28 mouse cellular contexts compared by ENCODE assay signal in genomic region chr4:43513300-43513699, GRCm38 (mm10). TPM values are rescaled to one million over a fixed set of nuclear protein-coding genes. Genes with fewer than 3 reads are reported as not detected.
DNase-seq lines count a peak whose midpoint lies in the region; ATAC-seq and TF ChIP-seq lines count a peak whose summit lies in the region.
"Had no signal": no experiment of that assay in that cellular context is flagged by ENCODE, and none has a peak within 500 bp of the region (broad histone marks: within the 10 kb centered on the region; RNA-seq: fewer than 3 reads in every experiment).

No protein-coding gene starts in this region.

- no peak overlapping the region for H3K4me2 ChIP-seq in stomach, embryonic 16.5 days (ENCODE audit: low read depth, low read length)
- no peak overlapping the region for H3K4me2 ChIP-seq in neural tube, embryonic 15.5 days
- no peak overlapping the region for H3K4me2 ChIP-seq in hindbrain, embryonic 14.5 days (replicated peaks)
- H3K4me2 ChIP-seq: embryonic facial prominence, embryonic 12.5 days; forebrain, embryonic 12.5 days had no signal

- no peak overlapping the region for H3K9ac ChIP-seq in stomach, embryonic 16.5 days (ENCODE audit: low read length)
- H3K9ac ChIP-seq in neural tube, embryonic 15.5 days (replicated peaks) = no peak overlapping the region
- no peak overlapping the region for H3K9ac ChIP-seq in hindbrain, embryonic 14.5 days
- H3K9ac ChIP-seq: embryonic facial prominence, embryonic 12.5 days; forebrain, embryonic 12.5 days had no signal

- H3K27me3 ChIP-seq in stomach, embryonic 16.5 days (ENCODE audit: control insufficient read depth, insufficient read depth, low read length) = no peaks in the 10 kb centered on the region
- 0 out of 2 replicates have a peak, but pooled peaks cover 10% of the 10 kb centered on the region for H3K27me3 ChIP-seq in neural tube, embryonic 15.5 days (replicated peaks)
- peaks cover 13% of the 10 kb centered on the region for H3K27me3 ChIP-seq in hindbrain, embryonic 14.5 days (ENCODE audit: control insufficient read depth, insufficient read depth, low read length)
- H3K27me3 ChIP-seq: embryonic facial prominence, embryonic 12.5 days had no signal

- H3K4me3 ChIP-seq in gastrocnemius, adult 2 months = no peak overlapping the region
- no peak overlapping the region for H3K4me3 ChIP-seq in stomach, embryonic 16.5 days (replicated peaks; ENCODE audit: low read length)
- no peak overlapping the region for H3K4me3 ChIP-seq in neural tube, embryonic 15.5 days (replicated peaks)
- no peak overlapping the region for H3K4me3 ChIP-seq in hindbrain, embryonic 14.5 days (replicated peaks; ENCODE audit: low read length)
- H3K4me3 ChIP-seq: embryonic facial prominence, embryonic 10.5 days; embryonic facial prominence, embryonic 12.5 days; erythroblast, embryonic 14.5 days; forebrain, embryonic 10.5 days; forebrain, embryonic 12.5 days had no signal

- H3K9me3 ChIP-seq in stomach, embryonic 16.5 days (replicated peaks; ENCODE audit: control insufficient read depth, low read length) = no peaks in the 10 kb centered on the region
- H3K9me3 ChIP-seq in neural tube, embryonic 15.5 days (replicated peaks) = no peaks in the 10 kb centered on the region
- H3K9me3 ChIP-seq in hindbrain, embryonic 14.5 days (ENCODE audit: control insufficient read depth, low read length) = no peaks in the 10 kb centered on the region
- H3K9me3 ChIP-seq: embryonic facial prominence, embryonic 10.5 days; embryonic facial prominence, embryonic 12.5 days; forebrain, embryonic 10.5 days; forebrain, embryonic 12.5 days; G1E had no signal

- H3K36me3 ChIP-seq in stomach, embryonic 16.5 days (ENCODE audit: control insufficient read depth, insufficient read depth, low read length) = no peaks in the 10 kb centered on the region
- no peaks in the 10 kb centered on the region for H3K36me3 ChIP-seq in neural tube, embryonic 15.5 days
- H3K36me3 ChIP-seq in hindbrain, embryonic 14.5 days (replicated peaks; ENCODE audit: control insufficient read depth, insufficient read depth) = no peaks in the 10 kb centered on the region
- H3K36me3 ChIP-seq: forebrain, embryonic 10.5 days; forebrain, embryonic 12.5 days; G1E had no signal

- ATAC-seq in stomach, embryonic 16.5 days (ENCODE audit: insufficient read depth, low FRiP score) = no peak
- ATAC-seq in neural tube, embryonic 15.5 days (ENCODE audit: low FRiP score) = no peak
- no peak for ATAC-seq in hindbrain, embryonic 14.5 days (ENCODE audit: low FRiP score)
- ATAC-seq: CD4-positive, CD25-positive, alpha-beta regulatory T cell, adult 4 months; forebrain, embryonic 14.5 days; forebrain, embryonic 16.5 days had no signal

- no peak for TF ChIP-seq CTCF in gastrocnemius, adult 2 months (IDR thresholded peaks at IDR 0.05)

- intact Hi-C loops in gastrocnemius, adult 2 months (cut with DNase I) = no loop called here

- H3K4me1 ChIP-seq in stomach, embryonic 16.5 days (ENCODE audit: control insufficient read depth, insufficient read depth, low read length) = peaks cover 14% of the 10 kb centered on the region
- peaks cover 12% of the 10 kb centered on the region for H3K4me1 ChIP-seq in neural tube, embryonic 15.5 days
- H3K4me1 ChIP-seq in hindbrain, embryonic 14.5 days (replicated peaks; ENCODE audit: control insufficient read depth, insufficient read depth, low read length) = peaks cover 7% of the 10 kb centered on the region; the same call in 1 of the 2 replicates

- WGBS in stomach, embryonic 16.5 days = 89% methylated on average over 4 of the region's 4 CpGs
- 87% methylated on average over 4 of the region's 4 CpGs for WGBS in neural tube, embryonic 15.5 days
- WGBS in hindbrain, embryonic 14.5 days = 88% methylated on average over 4 of the region's 4 CpGs

- peak; percentile 28 for DNase-seq in gastrocnemius, adult 2 months
- DNase-seq in gastrocnemius, adult 8-10 months (ENCODE audit: low spot score in 2 of 2) = no peak
- no peak for DNase-seq in hindbrain, embryonic 14.5 days (ENCODE audit: low spot score)
- DNase-seq: adrenal gland, adult 2 months; adrenal gland, postnatal 10 days; adrenal gland, postnatal 25 days; B cell, adult 2 months; cerebellum, adult 11 months; cerebellum, adult 18-20 months; cerebellum, adult 8-10 months; cerebellum, adult 9-11 months; cerebellum, postnatal 14 days had no signal

- H3K27ac ChIP-seq in gastrocnemius, adult 2 months = peak overlapping the region; percentile 7; the same call in 1 of the 2 replicates
- H3K27ac ChIP-seq in stomach, embryonic 16.5 days (ENCODE audit: low read length) = 0 out of 2 replicates have a peak overlapping the region, but pooled peaks have one; percentile 23
- H3K27ac ChIP-seq in neural tube, embryonic 15.5 days (replicated peaks) = no peak overlapping the region
- no peak overlapping the region for H3K27ac ChIP-seq in hindbrain, embryonic 14.5 days
- H3K27ac ChIP-seq: embryonic facial prominence, embryonic 10.5 days; embryonic facial prominence, embryonic 12.5 days; forebrain, embryonic 10.5 days; forebrain, embryonic 12.5 days had no signal

RNA-seq across cellular contexts. Expression of gene Car9, which starts 6.5 kb away (rescaled TPM):
- total RNA-seq in gastrocnemius, adult 2 months (2021) = 1 to 10 TPM; 3.7 to 4.8 TPM
- total RNA-seq in gastrocnemius, adult 8-10 months (2022) = 1 to 10 TPM; 3.2 to 8.8 (median 3.8) TPM
- polyA plus RNA-seq in stomach, embryonic 16.5 days (2015; fragmentation: Nextera tagmentation; extraction: Ambion mirVana) = 22.3 and 22.9 TPM in 2 replicates
- 0.17 and 1.3 TPM in 2 replicates for polyA plus RNA-seq in neural tube, embryonic 15.5 days (2015; fragmentation: Nextera tagmentation; extraction: Ambion mirVana)
- polyA plus RNA-seq in hindbrain, embryonic 14.5 days (2014; fragmentation: Nextera tagmentation; extraction: Ambion mirVana) = 0.16 and 0.26 TPM in 2 replicates
- total RNA-seq: CH12.LX had no signal
- polyA plus RNA-seq: erythroblast, embryonic 14.5 days; forebrain, embryonic 14.5 days; G1E had no signal

RNA-seq across cellular contexts. Expression of gene Tpm2, which starts 10.3 kb away (rescaled TPM):
- total RNA-seq in gastrocnemius, adult 2 months (2021) = over 10,000 TPM in 1 of 2 experiments, 1,000 to 10,000 TPM in 1; 4,293 to 10,756 TPM
- 1,000 to 10,000 TPM; 3,728 to 5,173 (median 4,676) TPM for total RNA-seq in gastrocnemius, adult 8-10 months (2022)
- 1,306 and 1,388 TPM in 2 replicates for polyA plus RNA-seq in stomach, embryonic 16.5 days (2015; fragmentation: Nextera tagmentation; extraction: Ambion mirVana)
- polyA plus RNA-seq in neural tube, embryonic 15.5 days (2015; fragmentation: Nextera tagmentation; extraction: Ambion mirVana) = 51.4 and 85.4 TPM in 2 replicates
- 9.1 and 10.8 TPM in 2 replicates for polyA plus RNA-seq in hindbrain, embryonic 14.5 days (2014; fragmentation: Nextera tagmentation; extraction: Ambion mirVana)
- polyA plus RNA-seq: CD4-positive, CD25-positive, alpha-beta regulatory T cell, adult 4 months; erythroblast, embryonic 14.5 days; G1E had no signal

RNA-seq across cellular contexts. Expression of gene Arhgef39, which starts 13.8 kb away (rescaled TPM):
- not detected for total RNA-seq in gastrocnemius, adult 2 months (2021)
- total RNA-seq in gastrocnemius, adult 8-10 months (2022) = not detected
- polyA plus RNA-seq in stomach, embryonic 16.5 days (2015; fragmentation: Nextera tagmentation; extraction: Ambion mirVana) = 45.0 and 46.1 TPM in 2 replicates
- 5.9 and 15.4 TPM in 2 replicates for polyA plus RNA-seq in neural tube, embryonic 15.5 days (2015; fragmentation: Nextera tagmentation; extraction: Ambion mirVana)
- polyA plus RNA-seq in hindbrain, embryonic 14.5 days (2014; fragmentation: Nextera tagmentation; extraction: Ambion mirVana) = 4.7 and 6.1 TPM in 2 replicates

RNA-seq across cellular contexts. Expression of gene Ccdc107, which starts 20.6 kb away (rescaled TPM):
- 10 to 100 TPM; 26.3 to 27.8 TPM for total RNA-seq in gastrocnemius, adult 2 months (2021)
- 10 to 100 TPM; 19.2 to 34.9 (median 25.5) TPM for total RNA-seq in gastrocnemius, adult 8-10 months (2022)
- polyA plus RNA-seq in stomach, embryonic 16.5 days (2015; fragmentation: Nextera tagmentation; extraction: Ambion mirVana) = 106 and 113 TPM in 2 replicates
- 88.9 and 89.8 TPM in 2 replicates for polyA plus RNA-seq in neural tube, embryonic 15.5 days (2015; fragmentation: Nextera tagmentation; extraction: Ambion mirVana)
- 80.3 and 92.0 TPM in 2 replicates for polyA plus RNA-seq in hindbrain, embryonic 14.5 days (2014; fragmentation: Nextera tagmentation; extraction: Ambion mirVana)

RNA-seq across cellular contexts. Expression of gene Sit1, which starts 29.8 kb away (rescaled TPM):
- total RNA-seq in gastrocnemius, adult 2 months (2021) = not detected
- not detected for total RNA-seq in gastrocnemius, adult 8-10 months (2022)
- polyA plus RNA-seq in stomach, embryonic 16.5 days (2015; fragmentation: Nextera tagmentation; extraction: Ambion mirVana) = not detected in 2 replicates
- polyA plus RNA-seq in neural tube, embryonic 15.5 days (2015; fragmentation: Nextera tagmentation; extraction: Ambion mirVana) = 1.9 TPM in 1 of 2 replicates, not detected in the other
- not detected in 2 replicates for polyA plus RNA-seq in hindbrain, embryonic 14.5 days (2014; fragmentation: Nextera tagmentation; extraction: Ambion mirVana)
- total RNA-seq: adrenal gland, adult 2 months; adrenal gland, postnatal 4 days; G1E had no signal
- polyA plus RNA-seq: brain, embryonic 14.5 days; cortical plate, adult 2 months; embryonic facial prominence, embryonic 10.5 days; embryonic facial prominence, embryonic 12.5 days; embryonic facial prominence, embryonic 14.5 days; erythroblast, embryonic 14.5 days; forebrain, embryonic 10.5 days; forebrain, embryonic 12.5 days; forebrain, embryonic 14.5 days; forebrain, embryonic 16.5 days; G1E had no signal

Comparison
In these comparisons a context has a peak if more than half of its experiments do, and no peak if none do; other contexts are left out.
1. H3K27ac ChIP-seq: peak in gastrocnemius, adult 2 months (single experiment) and stomach, embryonic 16.5 days (single experiment); none in neural tube, embryonic 15.5 days (single experiment) and hindbrain, embryonic 14.5 days (single experiment).
2. RNA of gene Car9, which starts 6.5 kb away (polyA plus RNA-seq): 22.3 to 22.9 TPM in stomach, embryonic 16.5 days; 0.17 to 1.3 TPM in neural tube, embryonic 15.5 days and 0.16 to 0.26 TPM in hindbrain, embryonic 14.5 days; every median in the first group is over 10 times any median in the second.
3. RNA of gene Tpm2, which starts 10.3 kb away (polyA plus RNA-seq): 1,306 to 1,388 TPM in stomach, embryonic 16.5 days; 51.4 to 85.4 TPM in neural tube, embryonic 15.5 days and 9.1 to 10.8 TPM in hindbrain, embryonic 14.5 days; every median in the first group is over 10 times any median in the second.